Mouse (Mus musculus): ENCODE measurements around the gene Tmem190.
"Not testable (repeated sequence)": the region's sequence is repeated elsewhere in the genome, so short reads cannot be mapped to it uniquely, and the experiment has no call there.

Gene Tmem190

GRCm38 (mm10) chr7:4776131-4776530, 6.6 kb upstream of the Tmem190 start:
- peak in 1 of 2 experiments; percentile 56 for DNase-seq (ENCODE audit: low spot score in 2 of 2)

- peak in 1 of 2 experiments; percentile 72 for DNase-seq (ENCODE audit: low spot score in 2 of 2)
Measured at GRCm38 (mm10) chr7:4776861-4777830, 5.6 kb upstream of the Tmem190 start.

GRCm38 (mm10) chr7:4777851-4778637, 4.7 kb upstream of the Tmem190 start:
- peak in 1 of 2 experiments; percentile 55 for DNase-seq (ENCODE audit: low spot score in 2 of 2)

- peak in 1 of 2 experiments; percentile 60 for DNase-seq (ENCODE audit: low spot score in 2 of 2)
Measured at GRCm38 (mm10) chr7:4779921-4780320, 2.8 kb upstream of the Tmem190 start.

- DNase-seq (ENCODE audit: low spot score in 2 of 2), result peak in 1 of 2 experiments; percentile 52
Measured at GRCm38 (mm10) chr7:4782130-4782529, 607 bp upstream of the Tmem190 start.

- DNase-seq (ENCODE audit: low spot score in 2 of 2), result peak; percentile 33 to 64
Measured at GRCm38 (mm10) chr7:4783667-4784268, 1.0 kb downstream of the Tmem190 start.

- peak; percentile 61 to 84 for DNase-seq (ENCODE audit: low spot score in 2 of 2)
Measured at GRCm38 (mm10) chr7:4788499-4789435, 6.0 kb downstream of the Tmem190 start.

GRCm38 (mm10) chr7:4789436-4789935, 6.7 kb downstream of the Tmem190 start, which contains the start of gene Tmem238:
Gene Tmem238, minus strand, starts transcription at chr7:4789656.
- peak; percentile 60 to 84 for DNase-seq (ENCODE audit: low spot score in 2 of 2)

- peak; percentile 94 to 95 for DNase-seq (ENCODE audit: low spot score in 2 of 2)
Measured at GRCm38 (mm10) chr7:4792278-4793212, 9.8 kb downstream of the Tmem190 start, which contains the start of gene Rpl28. Gene Rpl28, plus strand, starts transcription at chr7:4792874.

- peak in 1 of 2 experiments; percentile 26 for DNase-seq (ENCODE audit: low spot score in 2 of 2)
Measured at GRCm38 (mm10) chr7:4793248-4793647, 10.5 kb downstream of the Tmem190 start.

- no peak for DNase-seq (ENCODE audit: low spot score in 2 of 2)
Measured at GRCm38 (mm10) chr7:4793674-4794073, 10.9 kb downstream of the Tmem190 start.

- no peak for DNase-seq (ENCODE audit: low spot score in 2 of 2)
Measured at GRCm38 (mm10) chr7:4794631-4795168, 12.0 kb downstream of the Tmem190 start.

GRCm38 (mm10) chr7:4795767-4796433, 13.2 kb downstream of the Tmem190 start:
- peak in 1 of 2 experiments; percentile 14 for DNase-seq (ENCODE audit: low spot score in 2 of 2)

- no peak for DNase-seq (ENCODE audit: low spot score in 2 of 2)
Measured at GRCm38 (mm10) chr7:4802247-4802646, 19.5 kb downstream of the Tmem190 start.

GRCm38 (mm10) chr7:4806716-4807115, 24.0 kb downstream of the Tmem190 start:
- peak in 1 of 2 experiments; percentile 65 for DNase-seq (ENCODE audit: low spot score in 2 of 2)

- not testable (repeated sequence) for DNase-seq (ENCODE audit: low spot score in 2 of 2)
Measured at GRCm38 (mm10) chr7:4811131-4811530, 28.4 kb downstream of the Tmem190 start.

- DNase-seq (ENCODE audit: low spot score in 2 of 2), result peak; percentile 48 to 81
Measured at GRCm38 (mm10) chr7:4811842-4812302, 29.1 kb downstream of the Tmem190 start.

Data from spleen, postnatal 4 days (tissue).